Mouse (Mus musculus): ENCODE measurements at regions not wholly inside any gene's neighbourhood (a gene's known extent, or its start where the extent isn't known, plus 50 kb on each side); places are given as distances from the start of the nearest gene placed in this dataset.

- TF ChIP-seq POLR2A (IDR thresholded peaks at IDR 0.05; ENCODE audit: low read depth, low read length): no peak
- TF ChIP-seq CTCF (IDR thresholded peaks at IDR 0.05; ENCODE audit: borderline replicate concordance, insufficient read depth, low read length): no peak
These were observed 1665.8 kb upstream of the Dsel start for GRCm38 (mm10) chr1:113530553-113530952.
